Mouse (Mus musculus) lung, adult 2 months (tissue): ENCODE measurements around the gene Baz2b. TPM values are rescaled to one million over a fixed set of nuclear protein-coding genes. Genes with fewer than 3 reads are reported as not detected.

ENCODE experiments used
- DNase-seq: peaks from one replicate; pipeline ENCODE4 v3.0.0; 2022
- H3K4me1 ChIP-seq: fragments of 200-500 bp; 2 replicates; pipeline ENCODE4 v1.6.1; 2011; ENCODE audit warnings: low read length; ENCODE audit not compliant: control insufficient read depth, insufficient read depth
- H3K4me3 ChIP-seq: fragments of 200-500 bp; replicated peaks from 2 replicates; pipeline ENCODE3; 2011; ENCODE audit warnings: low read depth, mild to moderate bottlenecking, control low read depth, low read length; ENCODE audit errors: extremely low read depth
- CTCF ChIP-seq: fragments of 200-500 bp; IDR thresholded peaks from 2 replicates; pipeline ENCODE4 v1.5.1; 2011; ENCODE audit warnings: mild to moderate bottlenecking, low read length, control low read depth; ENCODE audit not compliant: insufficient read depth
- POLR2A ChIP-seq: fragments of 200-500 bp; IDR thresholded peaks from 2 replicates; pipeline ENCODE4 v1.6.1; 2011; ENCODE audit warnings: low read depth, mild to moderate bottlenecking, control low read depth, low read length, borderline replicate concordance; ENCODE audit errors: extremely low read depth
- WGBS: fragments of 180-500 bp; shearing (Covaris S2); methylation state at CpG from one replicate; pipeline ENCODE4 v1.1.7; 2018; 5-methylcytosine and 5-hydroxymethylcytosine counted together
- polyA plus RNA-seq: library from polyadenylated mRNA; depleted of rRNA; stranded (reverse); fragments of >200 nt; gene quantifications from 2 replicates; pipeline ENCODE4 v1.2.3, GENCODE M21; 2012

Baz2b gene
- polyA plus RNA-seq, 1 experiment, result 21.9 TPM

DNA sequence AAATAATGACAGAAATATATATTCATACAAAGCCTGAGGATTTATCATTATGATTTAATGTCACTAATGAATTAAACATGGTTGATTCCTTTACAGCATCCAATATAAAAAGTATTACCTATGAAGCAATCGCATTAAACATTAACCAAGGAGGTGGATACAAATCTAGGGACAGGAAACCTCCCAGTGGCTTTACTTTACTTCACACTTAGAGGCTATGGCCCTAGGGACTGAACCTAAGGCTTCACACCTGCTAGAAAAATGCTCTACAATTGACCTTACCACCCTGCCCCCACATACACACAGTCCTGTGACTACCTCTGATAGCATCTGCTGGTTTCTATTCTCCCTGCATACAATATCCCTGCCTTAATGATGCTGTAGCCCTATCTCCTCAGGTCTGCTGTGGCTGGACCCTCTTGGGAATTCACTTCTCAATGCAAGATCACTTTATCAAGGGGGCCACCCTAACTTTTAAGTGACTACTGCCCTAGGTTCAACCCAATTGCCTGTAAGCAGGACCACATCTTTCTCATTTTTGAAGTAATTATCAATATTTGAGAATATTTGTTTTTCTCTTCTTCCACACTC, 149.4 kb downstream of the Baz2b start:
- no peak for TF ChIP-seq CTCF
- no peak for TF ChIP-seq POLR2A
- H3K4me1 ChIP-seq, result peaks cover 3% of the 10 kb centered on the region
- no peak overlapping the region for H3K4me3 ChIP-seq
- 93% methylated on average over 1 of the region's 1 CpGs for WGBS
- no peak for DNase-seq

DNA sequence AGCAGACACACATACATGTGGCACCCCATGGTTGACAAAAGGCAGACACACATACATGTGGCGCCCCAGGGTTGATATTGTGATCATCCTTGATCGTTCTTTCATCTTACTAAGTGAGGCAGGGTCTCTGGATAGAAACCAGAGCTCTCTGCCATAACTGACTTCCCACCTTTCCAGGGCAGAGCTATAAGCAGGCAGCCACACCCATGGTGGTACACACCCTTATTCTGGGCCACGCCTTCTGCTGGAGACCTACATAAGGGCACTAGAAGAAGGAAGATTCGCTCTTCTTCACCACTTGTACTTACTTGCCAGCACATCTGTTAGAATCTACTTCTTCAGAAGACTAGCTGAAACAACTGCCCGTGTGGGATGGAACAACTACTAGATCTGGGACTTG, 150.3 kb downstream of the Baz2b start:
- TF ChIP-seq POLR2A, result no peak
- Histone ChIP-seq H3K4me3 (no peak overlapping the region), H3K4me1 (peaks cover 6% of the 10 kb centered on the region)
- DNase-seq, result no peak
- 92% methylated on average over 5 of the region's 5 CpGs for WGBS

DNA sequence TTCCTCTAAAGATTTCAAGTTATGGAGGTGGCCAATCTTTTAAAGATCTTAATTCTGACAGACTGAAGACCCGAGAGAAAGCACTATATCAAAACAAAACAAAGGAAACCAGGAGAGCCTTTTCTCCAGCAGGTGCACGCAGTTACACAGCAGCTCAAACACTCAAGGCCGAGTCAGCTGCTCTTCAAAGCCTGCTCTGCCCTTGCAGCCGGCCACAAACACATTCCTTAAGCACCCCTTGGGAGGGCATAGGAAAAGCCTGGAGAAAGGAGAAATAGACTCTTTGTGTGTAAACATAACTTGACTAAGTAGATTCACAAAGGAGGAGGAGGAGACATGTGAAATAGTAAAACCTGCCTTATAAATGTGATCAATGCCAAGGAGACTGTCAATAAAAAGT, 153.6 kb downstream of the Baz2b start:
- 42% methylated on average over 4 of the region's 4 CpGs for WGBS
- Histone ChIP-seq H3K4me1 (peaks cover 6% of the 10 kb centered on the region), H3K4me3 (no peak overlapping the region)
- TF ChIP-seq CTCF (no peak), POLR2A (no peak)
- DNase-seq, result no peak

DNA sequence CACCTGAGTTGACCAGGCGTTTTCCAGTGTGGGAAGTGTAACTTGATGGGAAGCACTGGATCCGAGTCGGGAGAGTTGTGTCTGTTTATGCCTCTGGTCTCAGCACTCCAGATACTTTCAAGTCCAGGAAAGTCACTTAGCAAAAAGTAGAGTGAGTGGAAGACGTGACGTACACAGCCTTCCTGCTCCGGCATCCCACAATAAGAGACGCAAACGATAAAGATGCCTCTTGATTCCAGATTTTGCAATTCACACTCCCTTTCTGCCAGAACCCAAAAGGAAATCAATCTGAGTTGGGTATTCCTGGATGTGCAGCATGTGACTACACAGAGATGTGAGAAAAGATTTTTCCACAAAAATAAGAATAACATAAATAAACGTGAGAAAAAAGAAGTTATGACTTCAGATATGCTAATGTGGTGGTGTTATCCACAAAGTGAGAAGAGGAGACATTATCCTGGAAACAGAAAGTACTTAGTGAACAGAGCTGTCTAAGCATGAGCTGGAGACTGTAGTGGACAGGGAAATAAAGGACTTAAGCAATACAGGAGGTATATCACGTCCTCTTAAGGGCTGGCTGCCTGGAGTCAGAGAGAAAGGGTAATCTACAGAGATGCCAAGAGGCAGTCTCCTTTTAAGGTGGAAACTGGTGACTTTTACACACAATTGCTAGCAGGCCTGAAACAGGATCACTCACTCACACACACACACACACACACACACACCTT, 154.7 kb downstream of the Baz2b start:
- DNase-seq, result no peak
- WGBS, result 60% methylated on average over 10 of the region's 10 CpGs

DNA sequence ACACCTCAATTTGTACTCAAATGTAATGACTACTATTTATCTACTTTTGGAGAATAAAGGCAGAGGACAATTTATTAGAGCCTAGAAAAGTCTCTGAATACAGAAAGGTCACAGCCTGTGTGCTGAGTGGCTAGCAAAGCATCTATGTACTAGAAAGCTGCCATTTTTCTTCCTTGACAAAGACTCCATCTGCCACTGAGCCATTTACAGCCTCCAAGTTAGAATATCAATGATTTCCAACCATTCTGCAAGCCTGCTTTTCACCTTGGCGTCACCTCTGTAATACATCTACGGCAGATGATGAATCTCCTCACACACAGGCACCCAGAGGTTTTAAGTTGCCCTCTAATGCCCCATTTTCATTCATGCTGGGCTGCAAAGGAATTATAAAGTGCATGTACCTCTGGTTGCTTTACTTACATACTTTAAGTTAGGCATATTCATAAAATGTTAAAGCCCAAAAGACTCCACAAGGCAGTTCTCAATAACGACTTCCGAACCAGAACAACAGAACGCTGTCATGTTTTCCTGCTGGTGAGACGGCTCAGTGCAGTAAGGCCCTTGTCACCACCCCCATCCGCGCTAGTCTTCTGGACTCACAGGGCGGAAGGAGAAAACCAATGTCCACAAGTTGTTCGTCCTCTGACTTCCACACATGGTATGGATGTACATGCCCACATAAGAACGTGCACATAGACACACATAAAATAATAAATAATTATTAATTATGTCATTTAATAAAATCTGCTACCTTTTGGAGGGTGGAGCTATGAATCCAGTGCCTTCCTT, 156.2 kb downstream of the Baz2b start:
- no peak for TF ChIP-seq CTCF
- TF ChIP-seq POLR2A, result no peak
- no peak overlapping the region for H3K4me3 ChIP-seq
- WGBS, result 91% methylated on average over 11 of the region's 11 CpGs
- DNase-seq, result no peak
- peaks cover 6% of the 10 kb centered on the region for H3K4me1 ChIP-seq

More for the DNA sequence above, 154.7 kb downstream of the Baz2b start:
- no peak for TF ChIP-seq POLR2A
- no peak for TF ChIP-seq CTCF
- Histone ChIP-seq H3K4me1 (peaks cover 6% of the 10 kb centered on the region), H3K4me3 (no peak overlapping the region)

DNA sequence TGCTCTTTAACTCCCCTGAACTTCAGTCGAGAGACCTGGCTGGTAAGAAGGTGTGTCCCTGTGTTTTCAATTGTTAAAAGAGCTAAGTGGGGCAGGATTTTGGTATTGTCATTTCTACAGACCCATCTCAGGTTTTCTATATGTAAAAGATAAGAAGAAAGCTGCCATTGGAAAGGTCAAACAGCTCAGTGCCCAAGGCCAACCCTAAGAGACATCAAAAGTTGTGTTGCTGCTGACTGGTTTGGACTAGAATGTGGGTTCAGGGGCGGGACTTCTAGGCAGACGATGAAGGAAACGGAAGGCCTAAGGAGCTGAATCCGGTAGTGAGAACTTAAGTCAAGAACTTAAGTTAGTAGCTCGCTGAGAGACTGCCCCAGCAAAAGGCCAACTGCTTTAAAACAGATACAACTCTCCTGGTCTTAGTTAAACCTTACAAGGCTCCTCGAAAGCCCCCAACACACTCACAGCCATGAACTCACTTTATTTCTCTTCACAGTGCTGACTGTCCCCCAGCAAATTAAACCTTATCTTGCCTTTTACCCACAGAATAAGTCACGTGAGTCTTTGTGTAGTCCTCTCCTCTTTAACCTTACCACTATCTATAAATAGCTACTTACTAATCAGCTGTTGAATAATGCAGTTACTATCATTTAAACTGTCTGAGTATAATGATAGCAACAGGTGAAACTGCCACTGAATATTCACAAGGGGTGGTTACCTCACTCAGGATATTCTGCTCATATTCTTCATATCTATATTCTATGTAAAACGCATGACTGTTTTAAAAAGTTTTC, 158.8 kb downstream of the Baz2b start:
- DNase-seq, result no peak
- WGBS, result 73% methylated on average over 9 of the region's 9 CpGs
- H3K4me1 ChIP-seq, result peaks cover 16% of the 10 kb centered on the region
- H3K4me3 ChIP-seq, result no peak overlapping the region
- TF ChIP-seq POLR2A (no peak), CTCF (no peak)

DNA sequence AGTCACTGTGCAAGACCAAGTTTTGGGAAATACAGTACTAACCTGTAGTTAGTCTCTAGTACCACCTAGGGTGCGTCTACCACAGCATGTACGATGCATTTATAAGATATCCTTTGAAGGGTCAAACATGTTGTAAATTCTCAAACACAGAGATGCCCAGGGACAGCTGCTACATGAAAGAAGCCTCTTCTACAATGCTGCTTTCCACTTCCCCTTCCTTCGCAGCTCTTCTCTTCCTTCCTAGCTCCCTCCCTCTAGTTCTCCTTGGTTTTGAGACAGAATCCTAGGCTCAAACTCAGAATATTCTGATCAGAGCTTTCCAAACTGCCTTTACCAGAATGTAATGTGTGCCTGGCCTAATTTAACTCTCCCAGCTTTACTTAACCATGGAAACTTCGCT, 159.8 kb downstream of the Baz2b start:
- peaks cover 12% of the 10 kb centered on the region for H3K4me1 ChIP-seq
- no peak overlapping the region for H3K4me3 ChIP-seq
- DNase-seq, result no peak
- WGBS, result 84% methylated on average over 4 of the region's 4 CpGs
- TF ChIP-seq POLR2A, result no peak
- TF ChIP-seq CTCF, result no peak

DNA sequence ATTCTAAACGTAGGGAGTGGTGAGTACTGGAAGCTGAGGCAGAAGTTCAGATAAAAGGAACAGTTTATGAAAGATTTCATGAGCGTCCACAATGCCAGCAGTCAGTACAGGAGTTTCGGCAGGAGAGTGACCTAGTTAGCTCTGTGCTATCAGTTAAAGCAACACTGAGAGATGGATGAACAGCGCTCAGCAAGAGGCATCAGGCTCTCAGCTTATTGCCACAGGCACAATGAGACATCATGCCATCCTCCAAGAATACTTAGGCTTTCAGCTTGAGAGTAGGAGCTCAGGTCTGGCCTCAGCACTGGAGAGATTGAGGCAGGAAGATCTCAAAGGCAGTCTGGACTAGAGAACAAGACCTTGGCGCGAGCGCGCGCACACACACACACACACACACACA, 160.3 kb downstream of the Baz2b start:
- no peak for TF ChIP-seq CTCF
- TF ChIP-seq POLR2A, result no peak
- Histone ChIP-seq H3K4me3 (no peak overlapping the region), H3K4me1 (peaks cover 10% of the 10 kb centered on the region)
- WGBS, result 94% methylated on average over 9 of the region's 9 CpGs
- DNase-seq, result no peak

DNA sequence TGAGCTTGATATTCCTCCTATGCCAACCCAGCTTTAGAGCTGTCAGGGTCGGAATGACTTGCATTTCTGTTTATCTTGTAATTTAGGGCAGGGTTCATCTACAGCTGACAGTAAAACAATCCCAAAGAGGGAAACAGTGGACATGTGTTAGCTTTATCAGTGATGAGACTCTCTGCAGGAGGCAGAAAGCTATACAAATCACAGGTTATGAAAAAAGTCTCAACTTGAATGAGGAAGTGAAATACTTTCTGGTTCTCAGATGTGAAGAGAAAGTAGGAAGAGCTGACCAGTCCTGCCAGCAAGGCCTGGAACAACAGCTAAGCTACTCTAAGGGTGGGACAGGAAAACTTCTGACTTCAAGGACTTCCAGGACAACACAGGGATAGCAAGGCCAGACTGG, 163.6 kb downstream of the Baz2b start:
- TF ChIP-seq POLR2A, result no peak
- no peak for TF ChIP-seq CTCF
- Histone ChIP-seq H3K4me1 (peaks cover 13% of the 10 kb centered on the region), H3K4me3 (no peak overlapping the region)
- no peak for DNase-seq
- WGBS, result 8% methylated on average over 1 of the region's 1 CpGs
